Mouse (Mus musculus): Measurements from ENCODE around the gene Gm4779. TPM values are rescaled to one million over a fixed set of nuclear protein-coding genes. Genes with fewer than 3 reads are reported as not detected.

The Gm4779 gene
- polyA plus RNA-seq, 1 experiment from 2014 or later = 0.24 TPM

- Histone ChIP-seq H3K9me3 (no peaks in the 10 kb centered on the region), H3K27ac (replicated peaks) (no peak overlapping the region), H3K36me3 (replicated peaks) (no peaks in the 10 kb centered on the region), H3K27me3 (replicated peaks; ENCODE audit: low read depth, poor library complexity, severe bottlenecking) (peaks cover 89% of the 10 kb centered on the region), H3K4me3 (no peak overlapping the region), H3K4me1 (peaks cover 5% of the 10 kb centered on the region; the same call in 1 of the 2 replicates)
- 83% methylated on average over 2 of the region's 2 CpGs for WGBS
- DNase-seq (ENCODE audit: low spot score) = no peak
Measured at GRCm38 (mm10) chrX:101741064-101741433, 53.2 kb downstream of the Gm4779 start.

GRCm38 (mm10) chrX:101740335-101741063, 53.7 kb downstream of the Gm4779 start:
- WGBS = 53% methylated on average over 6 of the region's 6 CpGs
- DNase-seq (ENCODE audit: low spot score) = peak; percentile 29
- Histone ChIP-seq H3K36me3 (replicated peaks) (no peaks in the 10 kb centered on the region), H3K4me1 (peaks cover 5% of the 10 kb centered on the region; the same call in 1 of the 2 replicates), H3K9me3 (no peaks in the 10 kb centered on the region), H3K27ac (replicated peaks) (no peak overlapping the region), H3K27me3 (replicated peaks; ENCODE audit: low read depth, poor library complexity, severe bottlenecking) (peaks cover 89% of the 10 kb centered on the region), H3K4me3 (no peak overlapping the region)

Other genes starting within 250 kb of the Gm4779 start
- 140 and 141 TPM in 2 replicates for gene Ogt, start 154.4 kb downstream of the Gm4779 start, polyA plus RNA-seq (2016; fragmentation: Nextera tagmentation; extraction: Ambion mirVana)
- gene Cxcr3, start 60.2 kb downstream of the Gm4779 start, polyA plus RNA-seq (2016; fragmentation: Nextera tagmentation; extraction: Ambion mirVana) = 0.11 and 0.14 TPM in 2 replicates
- not detected in 2 replicates for gene 8030474K03Rik, start 233 bp upstream of the Gm4779 start, polyA plus RNA-seq (2016; fragmentation: Nextera tagmentation; extraction: Ambion mirVana)
- gene Nhsl2, start 55.0 kb upstream of the Gm4779 start, polyA plus RNA-seq (2016; fragmentation: Nextera tagmentation; extraction: Ambion mirVana) = 27.5 and 30.0 TPM in 2 replicates

All from embryonic facial prominence, embryonic 10.5 days (tissue).